Mouse (Mus musculus) hindbrain, embryonic 11.5 days (tissue): Measurements from ENCODE around the gene Pcgf3. TPM values are rescaled to one million over a fixed set of nuclear protein-coding genes. Genes with fewer than 3 reads are reported as not detected.
"Not testable (repeated sequence)": the region's sequence is repeated elsewhere in the genome, so short reads cannot be mapped to it uniquely, and the experiment has no call there.

Experiments
- ATAC-seq: fragments of 200-750 bp; cut with Nextera tagmentation; 2 replicates; pipeline ENCODE4 v1.8.0; 2017; ENCODE audit warnings: mild to moderate bottlenecking, moderate TSS enrichment, moderate library complexity; ENCODE audit not compliant: low FRiP score
- DNase-seq: peaks from one replicate; pipeline ENCODE4 v3.0.0-alpha.2; 2015; ENCODE audit warnings: low spot score
- H3K27ac ChIP-seq: fragments of 300-500 bp; sonication (generic); 2 replicates; pipeline ENCODE4 v1.5.1; 2014; ENCODE audit warnings: mild to moderate bottlenecking, low read depth, low read length
- H3K27me3 ChIP-seq: fragments of 300-500 bp; sonication (generic); 2 replicates; pipeline ENCODE4 v1.6.1; 2014; ENCODE audit warnings: mild to moderate bottlenecking, low read length, moderate library complexity, mixed read lengths; ENCODE audit not compliant: control insufficient read depth, insufficient read depth
- H3K36me3 ChIP-seq: fragments of 300-500 bp; sonication (generic); 2 replicates; pipeline ENCODE4 v1.6.1; 2014; ENCODE audit warnings: mild to moderate bottlenecking, low read length, moderate library complexity, mixed read lengths; ENCODE audit not compliant: control insufficient read depth, insufficient read depth
- H3K4me1 ChIP-seq: fragments of 300-500 bp; sonication (generic); replicated peaks from 2 replicates; pipeline ENCODE4 v1.6.1; 2014; ENCODE audit warnings: low read length, mixed read lengths; ENCODE audit not compliant: control insufficient read depth, insufficient read depth
- H3K4me2 ChIP-seq: fragments of 300-500 bp; sonication (generic); replicated peaks from 2 replicates; pipeline ENCODE4 v1.6.1; 2014; ENCODE audit warnings: mild to moderate bottlenecking, low read depth, low read length
- H3K4me3 ChIP-seq: fragments of 300-500 bp; sonication (generic); 2 replicates; pipeline ENCODE4 v1.5.1; 2014; ENCODE audit warnings: low read depth, low read length
- H3K9ac ChIP-seq: fragments of 300-500 bp; sonication (generic); 2 replicates; pipeline ENCODE4 v1.6.1; 2014; ENCODE audit warnings: low read depth, low read length
- H3K9me3 ChIP-seq: fragments of 300-500 bp; sonication (generic); 2 replicates; pipeline ENCODE4 v1.6.1; 2016; ENCODE audit warnings: low read length; ENCODE audit not compliant: control insufficient read depth
- WGBS: fragments of 180-500 bp; shearing (Covaris S2); extraction: QIAGEN DNeasy Blood & Tissue Kit; methylation state at CpG from one replicate; pipeline ENCODE4 v1.1.7; 2014; 5-methylcytosine and 5-hydroxymethylcytosine counted together
- polyA plus RNA-seq: library from polyadenylated mRNA; unstranded; fragments of >200 nt; fragmentation: Nextera tagmentation; extraction: Ambion mirVana; gene quantifications from 2 replicates; pipeline ENCODE4 v1.2.1, GENCODE M21; 2014

The Pcgf3 gene
- polyA plus RNA-seq, 1 experiment from 2014 or later: 33.1 TPM

- ATAC-seq, H3K9ac ChIP-seq, H3K4me2 ChIP-seq, H3K4me1 ChIP-seq, H3K4me3 ChIP-seq, H3K9me3 ChIP-seq, DNase-seq, H3K27me3 ChIP-seq, H3K27ac ChIP-seq: not testable (repeated sequence)
- WGBS: 92% methylated on average over 3 of the region's 5 CpGs
- H3K36me3 ChIP-seq: peaks cover 23% of the 10 kb centered on the region; the same call in 1 of the 2 replicates
These were observed 25.1 kb downstream of the Pcgf3 start for GRCm38 (mm10) chr5:108486148-108486547.

- Histone ChIP-seq H3K4me3 (no peak overlapping the region), H3K9ac (no peak overlapping the region), H3K9me3 (no peaks in the 10 kb centered on the region), H3K27me3 (no peaks in the 10 kb centered on the region), H3K27ac (no peak overlapping the region), H3K4me1 (no peaks in the 10 kb centered on the region), H3K36me3 (peaks cover 15% of the 10 kb centered on the region; the same call in 1 of the 2 replicates), H3K4me2 (no peak overlapping the region)
- DNase-seq: no peak
- no peak for ATAC-seq
- whole genome bisulfite sequencing: 97% methylated on average over 1 of the region's 1 CpGs
These were observed 40.5 kb downstream of the Pcgf3 start for GRCm38 (mm10) chr5:108501573-108501972.

GRCm38 (mm10) chr5:108502286-108502685 lies 41.3 kb downstream of the Pcgf3 start:
- Histone ChIP-seq H3K4me2 (no peak overlapping the region), H3K9ac (no peak overlapping the region), H3K9me3 (no peaks in the 10 kb centered on the region), H3K4me1 (no peaks in the 10 kb centered on the region), H3K36me3 (peaks cover 15% of the 10 kb centered on the region; the same call in 1 of the 2 replicates), H3K4me3 (no peak overlapping the region), H3K27ac (no peak overlapping the region), H3K27me3 (no peaks in the 10 kb centered on the region)
- DNase-seq: no peak
- WGBS: 90% methylated on average over 18 of the region's 18 CpGs
- no peak for ATAC-seq

GRCm38 (mm10) chr5:108515581-108516361 lies 54.7 kb downstream of the Pcgf3 start:
- WGBS: 74% methylated on average over 6 of the region's 6 CpGs
- H3K9me3 ChIP-seq: no peaks in the 10 kb centered on the region
- no peaks in the 10 kb centered on the region for H3K27me3 ChIP-seq
- ATAC-seq (no peak), DNase-seq (no peak)
- H3K9ac ChIP-seq: no peak overlapping the region
- no peak overlapping the region for H3K4me2 ChIP-seq
- no peak overlapping the region for H3K27ac ChIP-seq
- no peaks in the 10 kb centered on the region for H3K36me3 ChIP-seq
- H3K4me1 ChIP-seq: no peaks in the 10 kb centered on the region
- H3K4me3 ChIP-seq: no peak overlapping the region

GRCm38 (mm10) chr5:108516655-108517054 lies 55.6 kb downstream of the Pcgf3 start:
- Histone ChIP-seq H3K4me2 (no peak overlapping the region), H3K4me1 (no peaks in the 10 kb centered on the region), H3K27me3 (no peaks in the 10 kb centered on the region), H3K27ac (no peak overlapping the region), H3K9ac (no peak overlapping the region), H3K9me3 (no peaks in the 10 kb centered on the region), H3K36me3 (no peaks in the 10 kb centered on the region), H3K4me3 (no peak overlapping the region)
- WGBS: 83% methylated on average over 3 of the region's 3 CpGs
- ATAC-seq (no peak), DNase-seq (no peak)

- Histone ChIP-seq H3K36me3 (no peaks in the 10 kb centered on the region), H3K27ac (no peak overlapping the region), H3K9me3 (no peaks in the 10 kb centered on the region), H3K27me3 (no peaks in the 10 kb centered on the region), H3K9ac (no peak overlapping the region), H3K4me3 (no peak overlapping the region), H3K4me2 (no peak overlapping the region), H3K4me1 (no peaks in the 10 kb centered on the region)
- ATAC-seq (no peak), DNase-seq (no peak)
- 82% methylated on average over 9 of the region's 9 CpGs for WGBS
These were observed 57.3 kb downstream of the Pcgf3 start for GRCm38 (mm10) chr5:108518106-108518885.

DNA sequence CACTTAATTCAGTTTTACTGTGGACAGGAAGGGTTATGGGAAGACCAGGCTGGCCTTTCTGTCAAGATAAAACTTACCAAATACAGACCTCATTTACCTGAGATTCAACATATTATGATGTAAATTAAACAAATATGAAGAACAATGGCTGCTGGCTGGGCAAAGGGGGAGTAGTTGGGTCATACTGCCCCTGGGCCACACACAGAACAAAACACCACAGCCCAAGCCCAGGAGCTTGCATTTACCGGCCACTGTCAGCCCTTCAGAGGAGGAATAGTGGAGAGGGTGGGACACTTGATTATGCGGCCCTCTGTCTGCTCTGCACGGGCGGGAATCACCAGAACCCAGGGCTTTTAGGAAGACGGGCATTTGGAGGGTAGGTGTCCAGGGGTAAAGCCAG lies 57.9 kb downstream of the Pcgf3 start:
- Histone ChIP-seq H3K27ac (no peak overlapping the region), H3K4me3 (no peak overlapping the region), H3K36me3 (no peaks in the 10 kb centered on the region), H3K4me2 (no peak overlapping the region), H3K4me1 (no peaks in the 10 kb centered on the region), H3K27me3 (no peaks in the 10 kb centered on the region), H3K9ac (no peak overlapping the region), H3K9me3 (no peaks in the 10 kb centered on the region)
- DNase-seq (no peak), ATAC-seq (no peak)
- 79% methylated on average over 5 of the region's 5 CpGs for WGBS

GRCm38 (mm10) chr5:108520153-108520552 lies 59.1 kb downstream of the Pcgf3 start:
- H3K9me3 ChIP-seq: no peaks in the 10 kb centered on the region
- DNase-seq (no peak), ATAC-seq (no peak)
- H3K36me3 ChIP-seq: no peaks in the 10 kb centered on the region
- no peak overlapping the region for H3K4me3 ChIP-seq
- no peak overlapping the region for H3K9ac ChIP-seq
- 76% methylated on average over 7 of the region's 7 CpGs for WGBS
- no peaks in the 10 kb centered on the region for H3K4me1 ChIP-seq
- H3K27ac ChIP-seq: no peak overlapping the region
- no peak overlapping the region for H3K4me2 ChIP-seq
- no peaks in the 10 kb centered on the region for H3K27me3 ChIP-seq
